ENCODE assay signal across 8 mouse cellular contexts in genomic region chr9:40330609-40331382, GRCm38 (mm10).
A peak's percentile ranks its signal among the peaks of the same experiment; 100 is the strongest.
DNase-seq lines count a peak whose midpoint lies in the region; ATAC-seq and TF ChIP-seq lines count a peak whose summit lies in the region.

No protein-coding gene starts in this region.

- no peak overlapping the region for H3K4me3 ChIP-seq in bone marrow, adult 2 months (replicated peaks; ENCODE audit: control insufficient read depth, low read depth, low read length)
- H3K4me3 ChIP-seq in embryonic facial prominence, embryonic 15.5 days (replicated peaks), result no peak overlapping the region
- no peak overlapping the region for H3K4me3 ChIP-seq in limb, embryonic 14.5 days (replicated peaks; ENCODE audit: low read length)
- H3K4me3 ChIP-seq in midbrain, postnatal 0 days (ENCODE audit: low read depth, low read length), result no peak overlapping the region

- peak; percentile 75 for ATAC-seq in embryonic facial prominence, embryonic 15.5 days (ENCODE audit: insufficient number of reproducible peaks, low FRiP score, low TSS enrichment, low read depth)
- ATAC-seq in limb, embryonic 14.5 days (ENCODE audit: low FRiP score, low read depth), result peak; percentile 70
- peak; percentile 80 for ATAC-seq in midbrain, postnatal 0 days (ENCODE audit: low FRiP score)

- no peak overlapping the region for H3K9ac ChIP-seq in embryonic facial prominence, embryonic 15.5 days
- no peak overlapping the region for H3K9ac ChIP-seq in limb, embryonic 14.5 days (ENCODE audit: low read depth, low read length, severe bottlenecking)
- no peak overlapping the region for H3K9ac ChIP-seq in midbrain, postnatal 0 days (replicated peaks; ENCODE audit: low read length, poor library complexity, severe bottlenecking)

- no peak overlapping the region for H3K4me2 ChIP-seq in embryonic facial prominence, embryonic 15.5 days (replicated peaks)
- no peak overlapping the region for H3K4me2 ChIP-seq in limb, embryonic 14.5 days (replicated peaks; ENCODE audit: low read depth, low read length, severe bottlenecking)
- no peak overlapping the region for H3K4me2 ChIP-seq in midbrain, postnatal 0 days (ENCODE audit: low read depth, low read length, poor library complexity, severe bottlenecking)

- no peak for TF ChIP-seq POLR2A in bone marrow, adult 2 months (IDR thresholded peaks at IDR 0.05; ENCODE audit: borderline replicate concordance, control insufficient read depth, low read depth, low read length)
- TF ChIP-seq POLR2A in limb, embryonic 14.5 days (IDR thresholded peaks at IDR 0.05; ENCODE audit: borderline replicate concordance, extremely low read depth, insufficient read depth, insufficient read length), result no peak

- H3K27me3 ChIP-seq in embryonic facial prominence, embryonic 15.5 days, result no peaks in the 10 kb centered on the region
- no peaks in the 10 kb centered on the region for H3K27me3 ChIP-seq in limb, embryonic 14.5 days (ENCODE audit: control insufficient read depth, insufficient read depth, low read length)
- H3K27me3 ChIP-seq in midbrain, postnatal 0 days (ENCODE audit: insufficient read depth, low read length), result no peaks in the 10 kb centered on the region

- no peak overlapping the region for H3K27ac ChIP-seq in bone marrow, adult 2 months (ENCODE audit: control insufficient read depth, insufficient read depth, low read depth, low read length, poor library complexity)
- H3K27ac ChIP-seq in embryonic facial prominence, embryonic 15.5 days (replicated peaks), result no peak overlapping the region
- H3K27ac ChIP-seq in limb, embryonic 14.5 days (replicated peaks; ENCODE audit: low read depth, low read length), result no peak overlapping the region
- H3K27ac ChIP-seq in midbrain, postnatal 0 days (ENCODE audit: low read depth, low read length), result no peak overlapping the region

- H3K4me1 ChIP-seq in bone marrow, adult 2 months (ENCODE audit: control insufficient read depth, insufficient read depth, low read length), result no peaks in the 10 kb centered on the region
- H3K4me1 ChIP-seq in embryonic facial prominence, embryonic 15.5 days, result 0 out of 2 replicates have a peak, but pooled peaks cover 3% of the 10 kb centered on the region
- H3K4me1 ChIP-seq in limb, embryonic 14.5 days (ENCODE audit: control insufficient read depth, insufficient read depth, low read length), result no peaks in the 10 kb centered on the region
- H3K4me1 ChIP-seq in midbrain, postnatal 0 days (ENCODE audit: insufficient read depth, low read length), result no peaks in the 10 kb centered on the region

- DNase-seq in 416B (ENCODE audit: low read depth), result peak; percentile 85
- peak; percentile 82 to 89 for DNase-seq in heart, adult 9 months (ENCODE audit: low spot score in 2 of 2)
- DNase-seq in kidney, adult 9 months, result peak; percentile 93
- DNase-seq in limb, embryonic 14.5 days (ENCODE audit: low spot score), result peak; percentile 86
- DNase-seq in midbrain, postnatal 0 days (ENCODE audit: low spot score), result peak; percentile 92
- peak; percentile 54 to 84 for DNase-seq in spleen, postnatal 10 days (ENCODE audit: low spot score in 2 of 2)

- no peaks in the 10 kb centered on the region; the same call in 1 of the 2 replicates for H3K36me3 ChIP-seq in embryonic facial prominence, embryonic 15.5 days
- H3K36me3 ChIP-seq in limb, embryonic 14.5 days (ENCODE audit: control insufficient read depth, insufficient read depth, low read length), result no peaks in the 10 kb centered on the region
- peaks cover 59% of the 10 kb centered on the region for H3K36me3 ChIP-seq in midbrain, postnatal 0 days (ENCODE audit: insufficient read depth, low read length)

- WGBS in bone marrow, adult 2 months, result 53% methylated on average over 19 of the region's 19 CpGs
- 54% methylated on average over 19 of the region's 19 CpGs for WGBS in embryonic facial prominence, embryonic 15.5 days
- 60% methylated on average over 19 of the region's 19 CpGs for WGBS in limb, embryonic 14.5 days
- WGBS in midbrain, postnatal 0 days, result 56% methylated on average over 19 of the region's 19 CpGs

- H3K9me3 ChIP-seq in embryonic facial prominence, embryonic 15.5 days (replicated peaks), result no peaks in the 10 kb centered on the region
- no peaks in the 10 kb centered on the region for H3K9me3 ChIP-seq in limb, embryonic 14.5 days (ENCODE audit: control insufficient read depth, low read length)
- no peaks in the 10 kb centered on the region for H3K9me3 ChIP-seq in midbrain, postnatal 0 days (ENCODE audit: low read length)

- TF ChIP-seq CTCF in bone marrow, adult 2 months (IDR thresholded peaks at IDR 0.05; ENCODE audit: control insufficient read depth, insufficient read depth, low read length), result peak; percentile 95
- TF ChIP-seq CTCF in midbrain, postnatal 0 days (IDR thresholded peaks at IDR 0.05), result peak; percentile 97
